Mouse (Mus musculus) embryonic facial prominence, embryonic 14.5 days (tissue): ENCODE measurements around the gene Ttll1. TPM values are rescaled to one million over a fixed set of nuclear protein-coding genes. Genes with fewer than 3 reads are reported as not detected.
"Not testable (repeated sequence)": the region's sequence is repeated elsewhere in the genome, so short reads cannot be mapped to it uniquely, and the experiment has no call there.

Experiments
- ATAC-seq: fragments of 200-750 bp; cut with Nextera tagmentation; 2 replicates; pipeline ENCODE4 v1.8.0; 2017; ENCODE audit warnings: low read depth, moderate number of reproducible peaks, moderate TSS enrichment
- DNase-seq: peaks from one replicate; pipeline ENCODE4 v3.0.0-alpha.2; 2015; ENCODE audit warnings: low spot score
- H3K27ac ChIP-seq: fragments of 300-500 bp; sonication (generic); replicated peaks from 2 replicates; pipeline ENCODE4 v1.5.1; 2014; ENCODE audit warnings: low read depth, mild to moderate bottlenecking, low read length, moderate library complexity
- H3K27me3 ChIP-seq: fragments of 300-500 bp; sonication (generic); replicated peaks from 2 replicates; pipeline ENCODE4 v1.6.1; 2014; ENCODE audit warnings: low read length; ENCODE audit not compliant: control insufficient read depth, insufficient read depth
- H3K36me3 ChIP-seq: fragments of 300-500 bp; sonication (generic); 2 replicates; pipeline ENCODE4 v1.6.1; 2014; ENCODE audit warnings: low read length, mixed read lengths; ENCODE audit not compliant: control insufficient read depth, insufficient read depth
- H3K4me1 ChIP-seq: fragments of 300-500 bp; sonication (generic); 2 replicates; pipeline ENCODE4 v1.6.1; 2014; ENCODE audit warnings: antibody characterized with exemption, low read length; ENCODE audit not compliant: control insufficient read depth, insufficient read depth
- H3K4me2 ChIP-seq: fragments of 300-500 bp; sonication (generic); 2 replicates; pipeline ENCODE4 v1.6.1; 2014; ENCODE audit warnings: low read depth, mild to moderate bottlenecking, low read length, moderate library complexity, mixed read lengths
- H3K4me3 ChIP-seq: fragments of 300-500 bp; sonication (generic); 2 replicates; pipeline ENCODE4 v1.5.1; 2014; ENCODE audit warnings: low read depth, mild to moderate bottlenecking, low read length
- H3K9ac ChIP-seq: fragments of 300-500 bp; sonication (generic); 2 replicates; pipeline ENCODE4 v1.6.1; 2014; ENCODE audit warnings: low read depth, mild to moderate bottlenecking, low read length, moderate library complexity, mixed read lengths
- H3K9me3 ChIP-seq: fragments of 300-500 bp; sonication (generic); 2 replicates; pipeline ENCODE4 v1.6.1; 2016; ENCODE audit warnings: low read length; ENCODE audit not compliant: control insufficient read depth
- WGBS: fragments of 180-500 bp; shearing (Covaris S2); extraction: QIAGEN DNeasy Blood & Tissue Kit; methylation state at CpG from one replicate; pipeline ENCODE4 v1.1.7; 2014; 5-methylcytosine and 5-hydroxymethylcytosine counted together
- polyA plus RNA-seq: library from polyadenylated mRNA; unstranded; fragments of >200 nt; fragmentation: Nextera tagmentation; extraction: Ambion mirVana; gene quantifications from 2 replicates; pipeline ENCODE4 v1.2.1, GENCODE M21; 2014

Gene Ttll1
- polyA plus RNA-seq, 1 experiment from 2014 or later: 9.4 TPM

DNA sequence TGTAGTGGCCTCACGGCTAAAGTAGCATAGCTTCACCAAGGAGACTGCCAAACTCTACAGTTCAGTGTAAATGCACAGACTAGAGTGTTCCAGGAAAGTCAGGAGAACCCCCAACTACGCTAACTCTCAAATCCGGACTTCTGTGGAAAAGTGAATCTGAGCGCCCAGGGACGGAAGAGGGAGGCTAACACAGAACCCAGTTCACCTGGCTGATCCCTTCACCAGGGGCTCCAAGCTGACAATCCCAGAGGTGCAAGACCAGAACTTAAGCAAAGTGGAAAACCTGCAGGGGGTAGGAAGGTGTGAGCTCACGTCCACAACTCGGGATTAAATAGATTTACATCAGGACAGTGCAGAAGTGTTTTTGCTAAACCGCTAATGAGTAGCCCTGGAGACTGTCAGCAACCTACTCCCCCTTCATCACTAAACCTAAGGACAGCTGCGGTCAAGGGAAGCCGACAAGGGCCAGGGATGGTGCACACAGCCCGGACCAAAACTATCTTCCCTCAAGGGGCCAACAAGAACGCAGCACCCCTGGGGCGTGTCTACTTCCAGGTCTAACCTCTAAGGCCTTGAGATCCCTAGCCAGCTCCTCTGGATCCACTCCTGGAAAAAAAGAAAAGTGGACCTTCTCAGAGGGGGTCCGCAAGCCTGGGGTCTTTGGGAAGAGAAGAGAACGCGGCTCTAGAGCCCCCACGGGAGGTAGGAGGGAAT lies 47.2 kb downstream of the Ttll1 start:
- Histone ChIP-seq H3K9me3 (no peaks in the 10 kb centered on the region), H3K4me1 (0 out of 2 replicates have a peak, but pooled peaks cover 4% of the 10 kb centered on the region), H3K4me3 (peak overlapping the region; percentile 65), H3K36me3 (no peaks in the 10 kb centered on the region), H3K9ac (peak overlapping the region; percentile 76), H3K4me2 (peak overlapping the region; percentile 73), H3K27ac (no peak overlapping the region), H3K27me3 (no peaks in the 10 kb centered on the region)
- WGBS: 6% methylated on average over 17 of the region's 17 CpGs
- ATAC-seq: no peak
- DNase-seq: no peak

- not testable (repeated sequence) for H3K9me3 ChIP-seq, ATAC-seq, H3K36me3 ChIP-seq, H3K27me3 ChIP-seq, H3K9ac ChIP-seq, H3K27ac ChIP-seq, H3K4me3 ChIP-seq, DNase-seq, H3K4me1 ChIP-seq
- H3K4me2 ChIP-seq: peak overlapping the region; percentile 73
- WGBS: 86% methylated on average over 7 of the region's 8 CpGs
Measured at GRCm38 (mm10) chr15:83462349-83462748, 48.3 kb downstream of the Ttll1 start.

DNA sequence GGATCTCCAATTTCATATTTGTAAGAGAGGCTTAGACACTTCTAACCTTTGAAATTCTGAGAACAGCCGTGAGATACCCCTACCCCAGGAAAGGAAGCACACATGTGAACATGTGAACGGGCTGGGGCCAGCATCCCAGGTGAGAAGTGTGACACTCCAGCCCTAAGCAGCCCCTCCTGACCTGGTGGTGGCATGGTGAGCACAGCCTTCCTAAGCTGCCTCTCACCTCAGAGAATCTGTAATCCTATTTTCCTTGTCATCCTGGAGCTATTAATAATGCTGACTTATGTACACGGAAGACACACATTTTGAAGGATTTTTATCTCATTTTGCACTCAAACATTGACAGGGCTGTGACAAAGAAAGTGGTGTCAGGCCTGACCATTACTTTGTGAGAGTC lies 49.8 kb downstream of the Ttll1 start:
- Histone ChIP-seq H3K27me3 (no peaks in the 10 kb centered on the region), H3K36me3 (no peaks in the 10 kb centered on the region), H3K27ac (no peak overlapping the region), H3K4me3 (no peak overlapping the region), H3K9me3 (no peaks in the 10 kb centered on the region), H3K9ac (no peak overlapping the region), H3K4me1 (0 out of 2 replicates have a peak, but pooled peaks cover 4% of the 10 kb centered on the region), H3K4me2 (no peak overlapping the region)
- ATAC-seq (no peak), DNase-seq (no peak)
- 89% methylated on average over 3 of the region's 3 CpGs for WGBS

GRCm38 (mm10) chr15:83457541-83457940 lies 53.2 kb downstream of the Ttll1 start:
- H3K4me3 ChIP-seq: no peak overlapping the region
- no peak overlapping the region for H3K9ac ChIP-seq
- no peaks in the 10 kb centered on the region for H3K36me3 ChIP-seq
- H3K9me3 ChIP-seq: no peaks in the 10 kb centered on the region
- WGBS: 100% methylated on average over 1 of the region's 1 CpGs
- no peaks in the 10 kb centered on the region for H3K27me3 ChIP-seq
- no peaks in the 10 kb centered on the region for H3K4me1 ChIP-seq
- no peak for ATAC-seq
- DNase-seq: no peak
- H3K4me2 ChIP-seq: no peak overlapping the region
- no peak overlapping the region for H3K27ac ChIP-seq

GRCm38 (mm10) chr15:83455637-83456036 lies 55.1 kb downstream of the Ttll1 start:
- Histone ChIP-seq H3K4me3 (no peak overlapping the region), H3K4me1 (peaks cover 11% of the 10 kb centered on the region), H3K9ac (no peak overlapping the region), H3K27ac (no peak overlapping the region), H3K4me2 (no peak overlapping the region), H3K36me3 (no peaks in the 10 kb centered on the region), H3K27me3 (no peaks in the 10 kb centered on the region), H3K9me3 (no peaks in the 10 kb centered on the region)
- ATAC-seq (no peak), DNase-seq (no peak)
- WGBS: 91% methylated on average over 5 of the region's 5 CpGs

GRCm38 (mm10) chr15:83455034-83455433 lies 55.7 kb downstream of the Ttll1 start:
- H3K9ac ChIP-seq: no peak overlapping the region
- WGBS: 76% methylated on average over 3 of the region's 3 CpGs
- no peak overlapping the region for H3K27ac ChIP-seq
- no peaks in the 10 kb centered on the region for H3K36me3 ChIP-seq
- peaks cover 11% of the 10 kb centered on the region for H3K4me1 ChIP-seq
- H3K27me3 ChIP-seq: no peaks in the 10 kb centered on the region
- no peak overlapping the region for H3K4me3 ChIP-seq
- no peak overlapping the region for H3K4me2 ChIP-seq
- H3K9me3 ChIP-seq: no peaks in the 10 kb centered on the region
- no peak for DNase-seq
- no peak for ATAC-seq

DNA sequence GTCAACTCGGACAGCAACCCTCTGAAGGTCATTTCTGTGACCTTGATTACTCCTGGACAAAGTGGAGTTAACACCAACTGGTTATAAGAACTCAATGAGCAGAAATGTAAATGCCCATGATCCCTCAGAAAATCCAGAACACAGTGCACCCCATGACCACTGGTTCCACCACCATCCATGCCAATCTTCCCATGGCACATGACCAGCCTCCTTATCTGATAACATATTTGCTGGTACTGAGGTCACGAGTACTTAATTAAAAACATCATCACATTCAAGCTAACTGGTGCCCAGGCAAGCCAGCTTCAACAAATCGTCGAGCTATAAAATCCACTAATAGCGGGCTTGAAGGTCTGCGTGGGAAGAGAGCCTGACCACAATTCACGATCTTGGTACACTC lies 56.3 kb downstream of the Ttll1 start:
- Histone ChIP-seq H3K9me3 (no peaks in the 10 kb centered on the region), H3K36me3 (no peaks in the 10 kb centered on the region), H3K27me3 (no peaks in the 10 kb centered on the region), H3K4me2 (no peak overlapping the region), H3K9ac (no peak overlapping the region), H3K4me1 (peaks cover 11% of the 10 kb centered on the region), H3K4me3 (no peak overlapping the region), H3K27ac (no peak overlapping the region)
- ATAC-seq (no peak), DNase-seq (no peak)
- whole genome bisulfite sequencing: 77% methylated on average over 7 of the region's 7 CpGs

- Histone ChIP-seq H3K9me3 (no peaks in the 10 kb centered on the region), H3K27ac (no peak overlapping the region), H3K27me3 (no peaks in the 10 kb centered on the region), H3K4me2 (no peak overlapping the region), H3K4me1 (peaks cover 11% of the 10 kb centered on the region), H3K9ac (no peak overlapping the region), H3K36me3 (no peaks in the 10 kb centered on the region), H3K4me3 (no peak overlapping the region)
- ATAC-seq: no peak
- 83% methylated on average over 3 of the region's 3 CpGs for WGBS
- no peak for DNase-seq
Measured at GRCm38 (mm10) chr15:83453879-83454278, 56.8 kb downstream of the Ttll1 start.

DNA sequence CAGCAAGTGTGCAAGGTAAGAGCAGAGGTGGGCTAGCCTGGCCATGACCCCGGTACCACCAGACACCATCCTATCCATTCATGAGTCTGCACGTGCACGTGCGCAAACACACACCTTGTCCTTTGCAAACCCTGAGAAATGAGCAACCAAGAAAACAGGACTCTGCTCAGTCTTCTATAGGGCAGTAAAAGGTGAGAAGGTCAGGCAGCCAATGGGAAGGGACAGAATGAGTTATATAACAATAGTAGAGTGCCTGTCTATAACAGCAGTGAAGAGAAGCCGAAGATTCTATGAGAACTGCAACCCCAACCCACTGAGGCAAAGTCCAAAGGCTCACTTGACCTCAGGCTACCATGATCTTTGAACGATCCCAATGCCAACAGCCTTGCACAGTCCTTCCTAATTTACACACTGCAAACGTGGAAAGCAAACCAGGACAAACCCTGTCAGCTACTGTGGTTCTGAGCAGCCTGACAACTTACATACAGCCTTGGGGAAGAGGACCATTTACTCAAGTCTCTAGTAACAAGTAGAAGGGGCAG lies 58.4 kb downstream of the Ttll1 start:
- Histone ChIP-seq H3K4me2 (no peak overlapping the region), H3K36me3 (no peaks in the 10 kb centered on the region), H3K27ac (peak overlapping the region; percentile 61; the same call in 1 of the 2 replicates), H3K9ac (no peak overlapping the region), H3K9me3 (no peaks in the 10 kb centered on the region), H3K27me3 (no peaks in the 10 kb centered on the region), H3K4me1 (peaks cover 16% of the 10 kb centered on the region), H3K4me3 (no peak overlapping the region)
- DNase-seq: no peak
- ATAC-seq: no peak
- WGBS: 82% methylated on average over 7 of the region's 7 CpGs
